Mouse (Mus musculus) MEL (cell line): Measurements from ENCODE around the gene Fance. TPM values are rescaled to one million over a fixed set of nuclear protein-coding genes. Genes with fewer than 3 reads are reported as not detected.

Experiments used
- DNase-seq: peaks from one replicate; pipeline ENCODE4 v3.0.0; 2011; ENCODE audit warnings: low read depth, low spot score
- H3K27ac ChIP-seq: 2 replicates; pipeline ENCODE4 v1.5.1; 2012; ENCODE audit warnings: low read depth, mild to moderate bottlenecking, control low read depth, low read length, moderate library complexity; ENCODE audit not compliant: control insufficient read depth
- H3K27me3 ChIP-seq, 2 experiments: fragments of 150-350 bp in 1 of 2; sonication (generic) in 1 of 2; 2 replicates each; pipeline ENCODE4 v1.6.1; 2012; ENCODE audit warnings: low read length in 2 of 2, mild to moderate bottlenecking in 2 of 2, improper control_type of control experiment in 1 of 2, moderate library complexity in 1 of 2; ENCODE audit not compliant: insufficient read depth in 2 of 2, control insufficient read depth in 1 of 2
- H3K36me3 ChIP-seq, 2 experiments: 2 replicates each; pipeline ENCODE4 v1.6.1; 2012 to 2014; ENCODE audit warnings: low read length in 2 of 2, improper control_type of control experiment in 1 of 2, inconsistent platforms in 1 of 2, mild to moderate bottlenecking in 1 of 2; ENCODE audit not compliant: insufficient read depth in 2 of 2, control insufficient read depth in 1 of 2
- H3K4me1 ChIP-seq, 2 experiments: fragments of 150-350 bp in 1 of 2; sonication (generic) in 1 of 2; 2 replicates each; pipeline ENCODE4 v1.6.1; 2012; ENCODE audit warnings: low read length in 2 of 2, improper control_type of control experiment in 1 of 2, mild to moderate bottlenecking in 1 of 2; ENCODE audit not compliant: insufficient read depth in 2 of 2, control insufficient read depth in 1 of 2
- H3K4me3 ChIP-seq, 2 experiments: fragments of 150-350 bp in 1 of 2; sonication (generic) in 1 of 2; 2 replicates each; pipeline ENCODE4 v1.5.1; 2012; ENCODE audit warnings: low read depth in 2 of 2, low read length in 2 of 2, mild to moderate bottlenecking in 2 of 2, moderate library complexity in 2 of 2, control low read depth in 1 of 2, improper control_type of control experiment in 1 of 2; ENCODE audit not compliant: control insufficient read depth in 1 of 2, insufficient read depth in 1 of 2
- H3K79me2 ChIP-seq: 2 replicates; pipeline ENCODE4 v1.6.1; 2012; ENCODE audit warnings: mild to moderate bottlenecking, low read length, moderate library complexity; ENCODE audit not compliant: control insufficient read depth, poor library complexity, insufficient read depth
- H3K9ac ChIP-seq: 2 replicates; pipeline ENCODE4 v1.6.1; 2012; ENCODE audit warnings: low read depth, mild to moderate bottlenecking, control low read depth, low read length, moderate library complexity; ENCODE audit not compliant: control insufficient read depth, poor library complexity, severe bottlenecking
- H3K9me3 ChIP-seq: fragments of 150-350 bp; sonication (generic); replicated peaks from 2 replicates; pipeline ENCODE4 v1.6.1; 2012; ENCODE audit warnings: mild to moderate bottlenecking, low read length, improper control_type of control experiment, moderate library complexity; ENCODE audit not compliant: insufficient read depth
- BHLHE40 ChIP-seq: IDR thresholded peaks from 2 replicates; pipeline ENCODE4 v1.6.1; 2012; ENCODE audit warnings: low read depth, mild to moderate bottlenecking, inconsistent platforms, low read length, improper control_type of control experiment, borderline replicate concordance
- CHD1 ChIP-seq: IDR thresholded peaks from 2 replicates; pipeline ENCODE4 v1.6.1; 2012; ENCODE audit warnings: low read depth, mild to moderate bottlenecking, inconsistent platforms, low read length, improper control_type of control experiment
- CHD2 ChIP-seq: IDR thresholded peaks from 2 replicates; pipeline ENCODE4 v1.6.1; 2011; ENCODE audit warnings: low read length, improper control_type of control experiment
- CTCF ChIP-seq, 3 experiments: IDR thresholded peaks in 2 of 3; conservative IDR thresholded peaks in 1 of 3; 2 replicates each; pipeline ENCODE4 v1.5.1; 2011 to 2012; ENCODE audit warnings: low read length in 3 of 3, low read depth in 2 of 3, mild to moderate bottlenecking in 2 of 3, improper control_type of control experiment in 1 of 3, inconsistent platforms in 1 of 3, mixed read lengths in 1 of 3, moderate library complexity in 1 of 3; ENCODE audit not compliant: control insufficient read depth in 1 of 3, insufficient read depth in 1 of 3, poor library complexity in 1 of 3, severe bottlenecking in 1 of 3
- ELF1 ChIP-seq: IDR thresholded peaks from 2 replicates; pipeline ENCODE4 v1.6.1; 2014; ENCODE audit warnings: low read depth, mild to moderate bottlenecking, inconsistent platforms, low read length, improper control_type of control experiment, moderate library complexity
- EP300 ChIP-seq, 2 experiments: IDR thresholded peaks; 2 replicates each; pipeline ENCODE4 v1.6.1; 2011; ENCODE audit warnings: improper control_type of control experiment in 2 of 2, low read length in 2 of 2, low read depth in 1 of 2, mild to moderate bottlenecking in 1 of 2
- ETS1 ChIP-seq: IDR thresholded peaks from 2 replicates; pipeline ENCODE4 v1.6.1; 2012; ENCODE audit warnings: low read depth, mild to moderate bottlenecking, inconsistent platforms, low read length, improper control_type of control experiment, moderate library complexity
- GABPA ChIP-seq: IDR thresholded peaks from 2 replicates; pipeline ENCODE4 v1.6.1; 2012; ENCODE audit warnings: low read depth, mild to moderate bottlenecking, inconsistent platforms, low read length, improper control_type of control experiment, moderate library complexity
- HCFC1 ChIP-seq: IDR thresholded peaks from 2 replicates; pipeline ENCODE4 v1.6.1; 2012; ENCODE audit warnings: low read depth, mild to moderate bottlenecking, inconsistent platforms, low read length, improper control_type of control experiment, moderate library complexity
- KAT2A ChIP-seq: conservative IDR thresholded peaks from 2 replicates; pipeline ENCODE4 v1.6.1; 2012; ENCODE audit warnings: low read depth, low read length, improper control_type of control experiment, inconsistent platforms
- MAX ChIP-seq: IDR thresholded peaks from 2 replicates; pipeline ENCODE4 v1.6.1; 2011; ENCODE audit warnings: low read length, improper control_type of control experiment
- MAZ ChIP-seq: IDR thresholded peaks from 2 replicates; pipeline ENCODE4 v1.6.1; 2012; ENCODE audit warnings: low read depth, mild to moderate bottlenecking, inconsistent platforms, low read length, improper control_type of control experiment
- MXI1 ChIP-seq: IDR thresholded peaks from 2 replicates; pipeline ENCODE4 v1.6.1; 2011; ENCODE audit warnings: mild to moderate bottlenecking, low read depth, low read length, improper control_type of control experiment
- MYC ChIP-seq: IDR thresholded peaks from 2 replicates; pipeline ENCODE4 v1.6.1; 2011; ENCODE audit warnings: low read depth, mild to moderate bottlenecking, low read length, improper control_type of control experiment, moderate library complexity
- NELFE ChIP-seq: IDR thresholded peaks from 2 replicates; pipeline ENCODE4 v1.6.1; 2011; ENCODE audit warnings: low read depth, low read length, improper control_type of control experiment
- NRF1 ChIP-seq: IDR thresholded peaks from 2 replicates; pipeline ENCODE4 v1.6.1; 2014; ENCODE audit warnings: low read depth, mild to moderate bottlenecking, inconsistent platforms, low read length, improper control_type of control experiment, moderate library complexity; ENCODE audit not compliant: poor library complexity, insufficient read depth, severe bottlenecking
- POLR2A ChIP-seq, 2 experiments: IDR thresholded peaks; 2 replicates each; pipeline ENCODE4 v1.6.1; 2011 to 2012; ENCODE audit warnings: low read length in 2 of 2, mild to moderate bottlenecking in 2 of 2, control low read depth in 1 of 2, improper control_type of control experiment in 1 of 2, low read depth in 1 of 2, moderate library complexity in 1 of 2; ENCODE audit not compliant: control insufficient read depth in 1 of 2, insufficient read depth in 1 of 2, poor library complexity in 1 of 2
- POLR2AphosphoS2 ChIP-seq: IDR thresholded peaks from 2 replicates; pipeline ENCODE4 v1.6.1; 2011; ENCODE audit warnings: low read length, improper control_type of control experiment
- RAD21 ChIP-seq: IDR thresholded peaks from 2 replicates; pipeline ENCODE4 v1.6.1; 2011; ENCODE audit warnings: mild to moderate bottlenecking, low read depth, low read length, improper control_type of control experiment
- SIN3A ChIP-seq: IDR thresholded peaks from 2 replicates; pipeline ENCODE4 v1.6.1; 2012; ENCODE audit warnings: low read length, improper control_type of control experiment, inconsistent platforms
- SMC3 ChIP-seq: IDR thresholded peaks from 2 replicates; pipeline ENCODE4 v1.6.1; 2011; ENCODE audit warnings: low read depth, low read length, improper control_type of control experiment
- TAL1 ChIP-seq: IDR thresholded peaks from 2 replicates; pipeline ENCODE4 v1.6.1; 2012; ENCODE audit warnings: mild to moderate bottlenecking, inconsistent platforms, low read length, moderate library complexity, mixed read lengths
- TBP ChIP-seq: IDR thresholded peaks from 2 replicates; pipeline ENCODE4 v1.8.0; 2011; ENCODE audit warnings: low read depth, low read length, improper control_type of control experiment
- TCF12 ChIP-seq: IDR thresholded peaks from 2 replicates; pipeline ENCODE4 v1.6.1; 2014; ENCODE audit warnings: low read depth, mild to moderate bottlenecking, inconsistent platforms, low read length, improper control_type of control experiment, moderate library complexity
- UBTF ChIP-seq: IDR thresholded peaks from 2 replicates; pipeline ENCODE4 v1.6.1; 2012; ENCODE audit warnings: low read depth, mild to moderate bottlenecking, inconsistent platforms, low read length, improper control_type of control experiment, moderate library complexity, borderline replicate concordance; ENCODE audit not compliant: insufficient read depth
- USF1 ChIP-seq: IDR thresholded peaks from 2 replicates; pipeline ENCODE4 v1.6.1; 2014; ENCODE audit warnings: low read depth, mild to moderate bottlenecking, inconsistent platforms, low read length, improper control_type of control experiment, moderate library complexity
- ZC3H11A ChIP-seq: IDR thresholded peaks from 2 replicates; pipeline ENCODE4 v1.6.1; 2012; ENCODE audit warnings: low read depth, mild to moderate bottlenecking, inconsistent platforms, low read length, improper control_type of control experiment
- ZMIZ1 ChIP-seq: IDR thresholded peaks from 2 replicates; pipeline ENCODE4 v1.6.1; 2012; ENCODE audit warnings: low read depth, mild to moderate bottlenecking, inconsistent platforms, low read length, improper control_type of control experiment, moderate library complexity
- polyA plus RNA-seq, 2 experiments: library from polyadenylated mRNA; stranded (reverse) in 1 of 2; unstranded in 1 of 2; fragments of >175 nt in 1 of 2; fragments of >200 nt in 1 of 2; gene quantifications; 2 replicates each; pipeline versions ENCODE4 v1.2.1 to v1.2.4; 2012; ENCODE audit warnings: low replicate concordance in 2 of 2, low read depth in 1 of 2; ENCODE audit not compliant: insufficient read length in 2 of 2, insufficient read depth in 1 of 2, missing spikeins in 1 of 2
- total RNA-seq: library from RNA; depleted of rRNA; stranded (reverse); fragments of 300-350 nt; gene quantifications from 2 replicates; pipeline ENCODE4 v1.2.3, GENCODE M21; 2012

The Fance gene
- total and polyA plus RNA-seq, 3 experiments, result 51.2 to 382 (median 105) TPM

DNA sequence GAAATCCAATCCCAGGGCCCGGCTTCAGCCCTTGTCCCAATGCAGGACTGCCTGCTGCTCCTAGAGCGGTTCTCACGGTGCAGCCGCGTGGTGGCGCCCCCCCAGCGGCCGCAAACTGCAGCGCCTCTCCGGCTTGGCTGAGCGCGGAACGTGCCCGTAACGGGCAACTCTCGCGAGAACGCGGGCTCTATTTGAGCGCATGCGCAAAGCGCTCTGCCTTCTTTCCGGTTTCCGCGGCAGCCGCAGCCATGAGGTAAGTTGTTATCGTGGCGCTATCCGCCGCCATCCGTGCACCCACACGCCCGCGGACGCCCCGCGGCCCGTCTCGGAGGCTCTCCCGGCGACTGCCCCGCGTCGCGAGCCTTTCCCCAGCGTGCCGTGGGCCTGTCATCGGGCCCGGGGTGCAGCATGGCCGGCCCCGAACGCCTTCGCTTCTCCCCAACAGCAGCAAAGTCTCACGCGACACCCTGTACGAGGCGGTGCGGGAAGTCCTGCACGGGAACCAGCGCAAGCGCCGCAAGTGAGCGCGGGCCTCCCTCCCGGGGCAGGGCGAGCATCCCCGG lies 15.1 kb downstream of the Fance start, which contains the start of gene Rpl10a:
Gene Rpl10a (plus strand): TSS at position 106 of the 563 bp plus-strand sequence.
- Histone ChIP-seq H3K36me3 (peaks cover 4 to 5% of the 10 kb centered on the region in 2 experiments; a peak in 3 of 4 replicates), H3K4me1 (peaks cover 0 to 8% of the 10 kb centered on the region in 2 experiments; a peak in 1 of 4 replicates), H3K9me3 (no peaks in the 10 kb centered on the region), H3K9ac (peak within 1 kb of the TSS; percentile 99), H3K27me3 (no peaks in the 10 kb centered on the region), H3K79me2 (peaks cover 24% of the 10 kb centered on the region), H3K4me3 (peak within 1 kb of the TSS; percentile 94 to 96), H3K27ac (peak within 1 kb of the TSS; percentile 91)
- TF ChIP-seq SIN3A (peak; percentile 76), CHD1 (no peak), BHLHE40 (peak; percentile 88), MAX (peak; percentile 95), TBP (peak; percentile 98), MXI1 (peak; percentile 85), KAT2A (peak; percentile 71; the same call in 1 of the 2 replicates), POLR2AphosphoS2 (peak; percentile 99), MYC (peak; percentile 99), ZMIZ1 (peak; percentile 99), EP300 (IDR thresholded peaks at IDR 0.05; ENCODE audit: low read depth in 1 of 2, low read length in 2 of 2) (no peak), ZC3H11A (no peak), TAL1 (no peak), POLR2A (IDR thresholded peaks at IDR 0.05; ENCODE audit: control insufficient read depth in 1 of 2, insufficient read depth in 1 of 2, low read depth in 1 of 2, low read length in 2 of 2, poor library complexity in 1 of 2) (peak; percentile 92 to 97), ETS1 (peak; percentile 30; the same call in 1 of the 2 replicates), CHD2 (peak; percentile 99), CTCF (IDR thresholded peaks at IDR 0.05 in 2 of 3, conservative IDR thresholded peaks at IDR 0.05 in 1 of 3; ENCODE audit: control insufficient read depth in 1 of 3, insufficient read depth in 1 of 3, low read depth in 2 of 3, low read length in 3 of 3, poor library complexity in 1 of 3, severe bottlenecking in 1 of 3) (peak; percentile 53 to 92 (median 89); a peak in 5 of 6 replicates), MAZ (peak; percentile 42; the same call in 1 of the 2 replicates), USF1 (0 out of 2 replicates have a peak, but pooled peaks have one; percentile 2), GABPA (no peak), ELF1 (peak; percentile 82), NELFE (peak; percentile 99), HCFC1 (peak; percentile 89), RAD21 (peak; percentile 16; the same call in 1 of the 2 replicates), UBTF (no peak), NRF1 (peak; percentile 80), TCF12 (peak; percentile 82), SMC3 (peak; percentile 41; the same call in 1 of the 2 replicates)
- DNase-seq, result peak; percentile 95
